Mouse (Mus musculus): ENCODE measurements at regions not wholly inside any gene's neighbourhood (a gene's known extent, or its start where the extent isn't known, plus 50 kb on each side); places are given as distances from the start of the nearest gene placed in this dataset.

DNA sequence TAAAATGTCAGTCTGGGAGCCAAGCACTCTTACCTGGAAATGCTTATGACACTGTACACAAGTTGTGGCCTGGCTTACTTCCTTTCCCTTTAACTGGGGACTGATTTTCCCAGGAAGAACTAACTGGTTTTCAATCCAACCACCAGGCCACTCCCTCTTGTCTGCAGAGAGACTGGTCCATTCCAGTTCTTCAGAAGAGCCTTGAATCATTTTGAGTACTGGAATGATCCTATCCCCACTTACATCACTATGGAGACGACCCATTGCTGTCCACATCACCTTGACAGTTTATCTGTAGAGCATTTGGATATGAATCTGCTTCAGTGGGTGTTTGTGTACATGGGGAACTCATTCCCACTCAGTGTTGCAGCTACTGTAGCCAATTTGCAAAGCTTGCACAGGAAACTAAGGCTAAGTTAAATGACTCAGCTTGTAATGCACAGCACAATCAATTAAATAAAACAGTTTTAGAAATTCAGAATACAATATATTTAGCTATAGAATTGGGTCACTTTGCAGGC lies 121.7 kb upstream of the Prep start:
- no peak for DNase-seq (ENCODE audit: extremely low spot score)

GRCm38 (mm10) chr10:44939403-44939802 lies 127.6 kb upstream of the Prep start:
- DNase-seq (ENCODE audit: extremely low spot score), result no peak

DNA sequence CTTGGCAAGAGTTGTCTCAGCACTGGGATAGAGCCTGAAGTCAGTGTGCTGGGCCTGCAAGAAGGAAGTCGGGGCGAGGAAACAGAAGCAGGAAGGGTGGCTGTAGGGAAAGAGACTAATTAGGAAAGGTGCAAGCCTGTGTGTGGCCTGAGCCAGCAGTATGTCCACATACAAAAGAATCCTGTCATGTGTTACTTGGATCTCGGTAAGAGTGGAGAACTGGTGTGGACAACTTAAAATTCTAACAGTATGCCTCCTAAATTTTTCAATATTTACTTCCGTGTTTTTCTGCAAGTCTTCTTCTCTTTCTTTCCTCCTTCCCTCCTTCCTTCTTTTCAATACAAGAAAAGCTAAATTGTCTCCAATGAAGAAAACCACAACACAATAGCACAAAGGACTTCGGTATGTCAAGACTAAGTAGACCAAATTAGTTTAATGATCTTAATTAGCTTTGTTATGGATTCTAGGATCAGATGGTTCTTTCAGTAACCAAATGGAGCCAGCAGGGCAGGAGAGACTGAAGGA lies 130.0 kb upstream of the Prep start:
- DNase-seq (ENCODE audit: extremely low spot score), result no peak

DNA sequence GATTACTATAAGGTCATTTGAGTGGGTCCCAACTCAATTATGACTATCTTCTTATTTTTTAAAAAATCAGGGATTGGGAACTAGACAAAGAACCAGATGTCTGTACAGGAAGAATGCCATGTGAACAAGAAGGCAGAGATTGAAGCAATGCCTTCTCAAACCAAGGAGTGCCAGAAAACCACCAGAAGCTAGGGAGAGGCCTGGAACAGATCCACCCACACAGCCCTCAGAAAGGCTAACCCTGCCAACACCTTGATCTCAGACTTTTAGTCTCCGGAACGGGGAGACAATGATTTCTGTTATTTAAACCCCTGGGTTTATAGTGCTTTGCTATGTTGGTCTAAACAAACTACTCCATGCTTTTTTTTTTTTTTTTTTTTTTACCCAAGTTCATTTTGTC lies 136.2 kb upstream of the Prep start:
- no peak for DNase-seq (ENCODE audit: extremely low spot score)

- DNase-seq (ENCODE audit: extremely low spot score), result no peak
Measured at GRCm38 (mm10) chr10:44913751-44914388, 153.1 kb upstream of the Prep start.

- DNase-seq (ENCODE audit: extremely low spot score), result no peak
Measured at GRCm38 (mm10) chr10:44904520-44904919, 162.5 kb upstream of the Prep start.

- no peak for DNase-seq (ENCODE audit: extremely low spot score)
Measured at GRCm38 (mm10) chr10:44901203-44901602, 165.8 kb upstream of the Prep start.

GRCm38 (mm10) chr10:44892124-44892523 lies 174.9 kb upstream of the Prep start:
- no peak for DNase-seq (ENCODE audit: extremely low spot score)

DNA sequence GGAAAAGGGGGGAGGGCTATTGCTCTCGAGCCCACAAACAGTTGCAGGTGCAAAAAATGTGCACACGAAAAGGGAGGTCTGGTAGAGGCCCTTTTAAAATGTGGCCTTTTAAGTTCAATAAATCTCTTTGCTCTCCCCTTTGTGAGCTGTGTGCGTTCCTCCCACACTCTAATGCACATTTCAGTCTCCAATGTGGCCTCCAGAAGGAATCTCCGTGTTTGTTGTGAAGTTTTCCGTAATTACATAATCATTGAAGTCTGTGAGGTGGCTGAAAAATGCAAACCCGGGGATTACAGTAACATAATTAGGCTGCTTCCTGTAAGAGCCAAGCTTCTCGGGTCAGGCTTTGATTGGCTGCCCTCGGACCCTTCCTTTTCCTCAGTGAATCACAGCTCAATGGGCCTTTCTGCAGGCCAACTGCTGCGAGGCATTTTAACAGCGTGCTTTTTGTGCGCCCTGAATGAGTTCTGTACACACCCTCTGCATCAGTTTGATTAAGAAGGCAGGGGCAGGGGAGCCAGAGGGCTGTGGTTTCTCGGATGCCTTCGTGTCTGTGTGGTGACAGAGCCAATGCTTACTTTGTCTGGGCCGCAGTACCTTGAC lies 179.8 kb upstream of the Prep start:
- peak; percentile 17 for DNase-seq (ENCODE audit: extremely low spot score)

DNA sequence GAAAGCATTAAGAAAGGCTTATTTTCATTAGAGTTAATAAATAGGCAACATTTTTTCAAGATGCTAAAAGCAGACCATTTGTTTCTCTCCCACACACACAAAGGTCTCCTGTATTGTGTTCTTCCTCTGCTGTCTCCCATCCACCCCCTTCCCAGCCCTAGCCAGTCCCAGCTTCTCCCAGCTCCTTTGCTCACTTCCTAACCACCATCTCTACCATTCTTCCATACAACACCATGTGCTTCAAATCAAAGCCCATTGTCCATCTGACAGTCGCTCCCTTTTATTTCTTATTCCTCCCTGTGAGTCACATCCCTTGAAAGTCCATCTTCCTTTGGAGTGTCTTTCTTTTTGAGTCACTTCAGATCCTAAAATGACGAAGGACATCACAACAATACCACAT lies 185.0 kb upstream of the Prep start:
- no peak for DNase-seq (ENCODE audit: extremely low spot score)

DNA sequence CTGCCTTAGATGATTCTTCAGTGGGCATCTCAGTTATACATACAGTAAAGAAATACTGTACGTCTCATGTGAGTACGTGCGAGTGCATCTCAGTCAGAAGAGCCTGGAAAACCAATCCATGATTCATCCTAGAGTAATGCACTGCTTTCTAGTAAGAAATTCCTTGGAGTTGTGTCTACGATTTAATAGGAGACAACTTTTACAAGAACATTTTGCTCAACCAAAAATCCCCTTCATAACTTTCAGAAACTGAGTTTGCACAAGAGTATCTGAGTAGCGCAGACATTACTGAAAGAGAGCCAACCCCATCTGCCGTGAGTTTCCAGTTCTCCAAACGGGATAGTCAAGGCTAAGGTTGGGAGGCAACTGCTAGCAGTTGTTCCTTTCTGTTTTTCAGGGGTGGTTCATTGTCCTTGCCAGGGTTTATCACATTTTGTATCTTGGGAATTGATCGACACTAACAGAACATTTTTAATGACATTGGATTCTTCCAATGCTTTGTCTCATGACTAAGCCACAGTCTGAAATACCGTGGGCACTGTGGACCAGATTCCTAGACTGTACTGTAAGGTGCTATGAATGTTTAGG lies 189.8 kb upstream of the Prep start:
- no peak for DNase-seq (ENCODE audit: extremely low spot score)

DNA sequence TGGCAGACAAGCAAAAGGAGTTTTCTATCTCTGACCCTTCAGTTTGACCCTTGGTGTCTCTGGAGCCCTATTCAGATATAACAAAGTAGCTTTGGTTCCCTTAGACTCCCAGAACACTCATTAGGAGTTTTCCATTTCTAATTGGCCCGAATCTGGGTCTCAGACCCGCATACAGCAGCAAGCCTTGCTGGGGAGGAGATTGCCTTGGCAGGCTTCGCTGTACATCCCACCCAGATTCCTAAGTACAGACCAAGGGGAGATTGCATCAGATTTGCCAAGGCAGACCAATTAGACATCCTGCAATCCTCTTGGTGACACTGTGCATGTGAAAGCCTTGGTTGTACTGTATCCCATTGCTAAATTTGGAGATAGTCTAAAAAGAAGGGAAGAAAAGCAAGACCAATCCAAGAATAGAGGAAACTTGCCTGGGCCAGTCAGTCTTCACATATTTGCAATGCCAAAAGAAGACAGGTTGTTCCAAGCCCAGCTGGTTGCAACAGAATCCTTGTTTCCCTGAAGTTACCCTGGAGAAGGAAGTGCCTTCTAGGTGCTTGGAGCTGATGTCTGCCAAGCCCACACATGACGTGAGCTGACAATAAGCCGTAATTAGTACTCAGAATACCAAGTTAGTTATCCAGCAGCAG lies 193.2 kb upstream of the Prep start:
- no peak for DNase-seq (ENCODE audit: extremely low spot score)

- no peak for DNase-seq (ENCODE audit: extremely low spot score)
Measured at GRCm38 (mm10) chr10:44864191-44864747, 202.7 kb upstream of the Prep start.

DNA sequence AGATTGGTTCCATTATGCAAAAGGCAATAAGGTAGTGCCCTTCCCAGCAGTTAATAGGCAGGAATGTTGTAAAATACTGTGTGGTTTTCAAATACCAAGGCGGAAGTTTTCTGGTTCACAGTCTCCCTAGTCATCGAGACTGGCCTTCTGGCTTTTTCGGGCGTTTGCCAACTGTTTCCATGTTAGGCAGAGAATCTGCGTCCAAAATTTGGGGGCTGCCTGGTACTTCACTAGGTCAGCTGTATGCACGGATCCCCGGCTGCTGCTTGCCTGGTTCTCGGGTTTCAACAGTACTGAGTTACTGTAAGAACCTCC lies 204.7 kb upstream of the Prep start:
- DNase-seq (ENCODE audit: extremely low spot score), result no peak

DNA sequence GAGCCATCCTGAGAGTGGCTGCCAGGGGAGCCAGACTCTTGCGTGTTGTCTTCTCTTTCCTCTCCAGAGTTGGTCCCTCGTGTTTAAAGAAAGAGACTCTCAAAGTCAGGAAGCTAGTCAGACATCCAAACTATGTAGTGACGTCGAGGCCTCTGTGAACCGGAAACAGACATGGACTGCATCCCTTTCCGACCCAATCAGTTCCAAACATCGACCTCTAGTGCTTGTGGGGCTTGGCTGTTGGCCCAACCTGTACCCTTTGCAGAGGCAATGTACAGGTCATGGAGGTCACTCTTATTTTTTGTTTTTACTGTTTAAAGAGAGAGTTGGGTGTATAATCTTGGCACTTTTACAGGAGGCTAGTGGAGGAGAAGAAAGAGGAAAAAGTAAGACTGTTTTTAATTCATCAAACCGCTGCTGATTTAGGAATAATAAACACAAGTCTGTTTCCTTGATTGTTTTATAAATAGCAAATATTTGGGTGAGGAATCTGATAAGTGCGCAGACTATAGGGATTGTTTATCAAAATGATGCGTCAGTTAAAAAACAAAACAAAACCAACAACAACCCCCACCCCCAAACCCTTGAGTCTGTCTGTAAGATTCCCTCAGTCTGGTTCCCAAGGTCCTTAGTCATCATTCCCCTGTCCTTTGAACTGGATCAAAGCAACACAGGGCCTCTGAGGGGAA lies 205.2 kb upstream of the Prep start:
- no peak for DNase-seq (ENCODE audit: extremely low spot score)

GRCm38 (mm10) chr10:44857444-44857843 lies 209.6 kb upstream of the Prep start:
- no peak for DNase-seq (ENCODE audit: extremely low spot score)

GRCm38 (mm10) chr10:44854109-44854508 lies 212.9 kb upstream of the Prep start:
- DNase-seq (ENCODE audit: extremely low spot score), result no peak

DNA sequence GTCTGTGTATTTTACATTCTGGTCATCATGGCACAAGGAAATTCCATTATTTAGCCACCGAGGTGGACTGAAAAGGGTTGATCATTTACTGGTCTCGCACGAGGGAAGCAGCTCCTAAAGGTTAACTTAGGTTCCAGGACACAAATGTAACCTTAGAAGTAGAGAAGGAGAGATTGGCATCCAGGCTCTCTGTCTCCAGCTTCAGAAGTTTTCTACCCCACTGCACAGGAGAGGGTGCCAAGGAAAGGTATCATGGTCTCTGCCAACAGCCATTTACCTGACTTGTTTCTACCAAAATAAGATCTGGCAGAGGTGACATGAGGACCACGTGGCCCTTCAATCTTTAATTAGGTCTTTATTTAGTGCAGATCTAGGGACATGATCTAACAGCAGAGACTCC lies 218.0 kb upstream of the Prep start:
- no peak for DNase-seq (ENCODE audit: extremely low spot score)

GRCm38 (mm10) chr10:44846765-44847164 lies 220.2 kb upstream of the Prep start:
- DNase-seq (ENCODE audit: extremely low spot score), result no peak

DNA sequence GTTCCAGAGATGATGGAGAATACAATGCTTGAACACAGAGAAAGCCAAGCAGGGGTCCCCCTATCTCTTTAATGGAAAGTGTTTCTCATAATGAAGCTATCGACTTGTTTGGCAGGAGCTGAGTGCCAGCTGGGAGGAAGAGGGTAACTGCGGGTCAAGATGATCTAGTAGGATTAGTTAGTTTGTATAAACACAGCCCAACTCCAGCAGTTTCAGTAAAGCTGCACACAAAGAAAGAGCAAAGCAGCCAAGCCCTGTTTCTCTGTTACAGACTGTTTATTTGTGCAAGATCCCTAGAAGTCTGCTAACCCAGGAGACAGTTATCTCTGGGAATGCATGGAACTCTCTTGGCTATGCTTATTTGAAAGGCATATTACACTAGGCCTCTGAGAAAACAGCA lies 220.9 kb upstream of the Prep start:
- DNase-seq (ENCODE audit: extremely low spot score), result peak; percentile 14

- no peak for DNase-seq (ENCODE audit: extremely low spot score)
Measured at GRCm38 (mm10) chr10:44840449-44840848, 226.6 kb upstream of the Prep start.

- DNase-seq (ENCODE audit: extremely low spot score), result no peak
Measured at GRCm38 (mm10) chr10:44832455-44832854, 234.5 kb upstream of the Prep start.

Data from embryo, embryonic 9.5 days (tissue).